Mouse (Mus musculus): ENCODE data around the gene Rtel1.
A peak's percentile ranks its signal among the peaks of the same experiment; 100 is the strongest.

Rtel1 gene

DNA sequence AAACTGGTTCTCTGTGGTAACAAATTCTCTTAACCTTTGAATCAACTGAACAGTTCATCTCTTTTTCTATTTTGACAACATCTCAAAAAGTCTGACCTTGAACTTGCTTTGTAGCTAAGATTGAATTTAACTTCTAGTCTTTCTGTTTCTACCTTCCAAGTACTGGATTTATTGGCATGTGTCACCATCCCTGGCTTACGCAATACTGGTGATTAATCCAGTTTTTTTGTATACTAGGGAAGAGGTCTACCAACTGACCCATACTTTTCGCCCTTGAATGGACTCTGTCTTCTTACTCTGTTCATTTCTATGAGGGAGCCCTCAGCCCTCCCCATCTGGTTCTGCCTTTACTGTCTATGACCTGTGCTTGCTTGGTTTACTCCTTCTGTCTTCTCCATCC lies 6.6 kb downstream of the Rtel1 start:
- DNase-seq (ENCODE audit: low spot score in 2 of 2): no peak

DNA sequence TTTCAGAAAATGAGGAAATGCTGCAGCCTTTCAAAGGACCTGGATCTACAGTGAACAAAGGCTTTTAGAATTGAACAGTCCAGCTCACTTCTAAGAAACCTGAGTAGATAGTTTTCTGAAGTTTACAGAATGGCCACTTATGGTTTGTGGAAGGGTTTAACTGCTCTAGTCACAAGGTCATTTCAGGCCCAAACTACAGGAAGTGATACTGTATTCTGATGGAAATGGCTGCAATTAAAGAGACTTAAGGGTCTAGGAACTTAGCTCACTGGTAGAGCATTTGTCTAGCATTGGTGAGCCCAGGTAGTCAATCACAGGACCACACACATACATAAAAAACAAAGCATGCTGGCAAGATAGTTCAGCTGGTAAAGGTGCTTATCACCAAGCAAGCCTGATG lies 13.0 kb downstream of the Rtel1 start:
- no peak for DNase-seq (ENCODE audit: low spot score in 2 of 2)

DNA sequence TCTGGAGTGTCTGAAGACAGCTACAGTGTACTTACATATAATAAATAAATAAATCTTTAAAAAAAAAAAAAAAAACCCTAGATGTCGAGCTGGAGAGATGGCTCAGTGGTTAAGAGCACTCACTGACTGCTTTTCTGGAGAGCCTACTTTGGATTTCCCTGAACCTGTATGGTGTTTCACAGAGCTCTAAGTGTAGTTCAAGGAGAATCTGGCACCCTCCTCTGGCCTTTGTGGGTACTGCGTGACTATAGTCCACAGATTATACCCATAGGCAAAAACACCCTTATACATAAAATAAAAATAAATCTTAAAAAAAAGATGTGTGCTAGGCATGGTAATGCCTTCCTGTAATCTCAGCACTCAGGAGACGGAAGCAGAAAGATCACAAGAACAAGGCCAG lies 14.5 kb downstream of the Rtel1 start:
- peak in 1 of 2 experiments; percentile 83 for DNase-seq (ENCODE audit: low spot score in 2 of 2)

DNA sequence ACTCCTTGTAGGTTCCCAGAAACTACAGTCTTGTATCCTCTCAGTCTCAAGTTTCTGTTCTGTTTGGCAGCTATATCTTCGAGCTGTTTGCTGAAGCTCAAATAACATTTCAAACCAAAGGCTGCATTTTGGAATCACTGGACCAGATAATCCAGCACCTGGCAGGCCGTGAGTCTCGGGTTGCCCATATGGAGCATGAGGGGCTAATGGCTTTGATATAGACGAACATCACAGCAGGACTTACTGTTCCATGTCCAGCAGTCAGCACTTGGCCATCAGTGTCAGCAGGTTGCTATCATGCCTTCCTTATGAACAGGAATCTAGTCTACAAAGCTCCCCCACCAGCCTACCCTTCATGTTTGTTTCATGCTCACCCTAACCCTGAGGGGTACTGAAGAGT lies 20.9 kb downstream of the Rtel1 start:
- DNase-seq (ENCODE audit: low spot score in 2 of 2): no peak

DNA sequence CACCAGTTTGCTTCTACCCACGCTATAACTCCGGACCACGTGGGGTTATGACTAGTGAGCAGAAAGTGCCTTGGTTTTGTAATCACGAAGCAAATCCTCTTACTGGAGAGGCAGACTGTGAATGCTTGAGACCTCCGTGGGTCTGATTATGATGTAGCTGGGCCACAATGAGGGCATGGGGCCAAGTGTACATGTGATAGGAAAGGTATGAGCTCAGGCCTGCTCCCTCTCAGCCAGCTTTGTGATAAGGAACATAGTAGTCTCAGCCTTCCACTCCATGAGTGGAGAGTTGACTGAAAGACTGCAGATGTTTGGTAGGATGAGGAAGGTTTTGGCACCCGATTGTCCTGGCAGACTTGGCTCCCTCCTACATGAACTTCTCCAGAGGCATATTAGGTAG lies 23.2 kb downstream of the Rtel1 start:
- DNase-seq (ENCODE audit: low spot score in 2 of 2): no peak

DNA sequence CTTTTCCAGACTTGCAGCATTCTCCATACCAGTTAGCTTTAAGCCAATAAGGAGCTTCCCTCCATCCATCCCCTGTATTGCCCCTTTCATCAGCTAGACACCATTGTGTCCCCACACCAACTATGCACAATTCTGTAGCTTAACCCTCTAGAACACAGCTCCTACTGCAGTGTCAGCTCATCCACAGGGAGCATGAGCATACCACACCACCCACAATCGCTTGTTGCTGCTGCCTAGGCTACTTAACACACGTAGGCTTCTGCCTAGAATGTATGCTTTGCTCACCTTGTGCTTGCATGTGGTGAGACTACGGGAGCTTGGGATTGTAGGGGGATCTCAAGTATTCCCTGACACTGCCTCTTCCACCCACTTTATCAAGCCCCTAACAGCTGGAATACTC lies 37.2 kb downstream of the Rtel1 start:
- no peak for DNase-seq (ENCODE audit: low spot score in 2 of 2)

DNA sequence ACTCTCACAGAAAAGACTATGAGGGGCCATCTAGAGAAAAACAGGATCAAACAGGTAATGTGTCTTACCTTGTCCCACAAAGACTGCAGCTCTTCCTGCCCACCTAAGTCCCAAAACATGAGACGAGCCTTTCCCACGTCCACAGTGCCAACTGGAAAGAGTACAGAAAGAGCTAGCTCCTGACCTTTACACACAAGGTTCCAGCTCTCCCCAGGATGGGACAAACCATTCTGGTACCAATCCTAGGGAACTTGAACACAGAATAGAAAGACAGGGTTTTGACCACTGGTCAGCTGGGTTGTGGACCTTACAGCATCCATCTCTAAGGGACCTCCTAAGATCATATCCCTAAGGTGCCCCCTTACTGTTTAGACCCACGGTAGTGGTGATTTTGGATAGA lies 44.4 kb downstream of the Rtel1 start:
- DNase-seq (ENCODE audit: low spot score in 2 of 2): no peak

DNA sequence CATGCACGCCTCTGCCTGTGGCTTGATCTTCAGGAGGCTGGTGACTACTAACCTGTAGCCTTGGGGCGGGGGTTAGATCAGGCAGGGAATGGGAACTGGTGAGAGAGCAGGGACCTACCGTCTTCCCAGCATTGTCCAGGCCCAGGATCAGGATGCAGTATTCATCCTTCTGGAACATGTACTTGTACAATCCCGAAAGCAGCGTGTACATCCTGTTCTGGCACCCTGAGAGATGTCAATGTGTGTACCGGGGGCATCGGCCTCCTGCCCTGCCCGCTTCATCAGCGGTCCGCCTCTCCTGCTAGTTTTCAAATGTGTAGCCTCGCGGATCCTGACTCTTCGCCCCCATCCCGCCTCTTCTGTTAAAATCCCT lies 44.9 kb downstream of the Rtel1 start:
- DNase-seq (ENCODE audit: low spot score in 2 of 2): no peak

DNA sequence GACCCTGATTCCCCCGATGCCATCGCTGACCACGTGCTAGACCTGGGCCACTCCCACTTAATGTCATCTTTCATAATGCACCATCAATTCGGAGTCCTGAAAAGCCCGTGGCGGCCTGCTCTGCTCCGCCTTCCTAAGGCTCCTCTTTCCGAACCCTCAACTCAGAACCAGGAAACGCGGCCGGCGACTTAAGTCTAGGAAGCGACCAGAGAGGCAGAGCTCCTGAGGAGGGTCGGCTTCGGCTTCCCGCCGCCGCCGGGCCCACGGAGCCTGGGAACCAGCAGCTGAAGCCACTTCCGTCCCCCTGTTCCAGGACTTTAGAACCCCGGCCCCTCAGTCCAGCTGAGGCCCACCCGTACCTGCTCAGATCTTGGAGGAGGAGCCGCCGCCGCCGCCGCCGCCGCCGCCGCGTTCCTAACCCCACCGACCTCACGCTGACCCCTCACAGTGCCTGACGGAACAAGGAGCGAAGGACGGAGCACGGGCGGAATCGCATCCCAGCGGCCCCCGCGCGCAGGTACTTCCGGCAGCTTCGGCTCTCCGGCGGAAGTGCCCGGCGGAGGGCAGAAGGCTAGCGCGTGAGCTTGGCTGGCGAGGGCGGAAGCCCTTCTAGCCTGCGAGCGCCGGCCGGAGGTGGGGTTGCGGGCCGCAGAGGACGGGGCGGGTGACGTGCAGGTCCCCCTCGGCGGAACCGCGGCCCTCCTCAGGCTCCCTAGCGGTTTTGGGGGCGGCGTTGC lies 45.5 kb downstream of the Rtel1 start, which contains the start of the genes Zgpat and Arfrp1:
Gene Zgpat, plus strand, starts transcription at position 69 of the 737 bp plus-strand sequence.
Gene Arfrp1, minus strand, starts transcription at position 545 of the 737 bp plus-strand sequence.
- peak; percentile 49 to 85 for DNase-seq (ENCODE audit: low spot score in 2 of 2)

DNA sequence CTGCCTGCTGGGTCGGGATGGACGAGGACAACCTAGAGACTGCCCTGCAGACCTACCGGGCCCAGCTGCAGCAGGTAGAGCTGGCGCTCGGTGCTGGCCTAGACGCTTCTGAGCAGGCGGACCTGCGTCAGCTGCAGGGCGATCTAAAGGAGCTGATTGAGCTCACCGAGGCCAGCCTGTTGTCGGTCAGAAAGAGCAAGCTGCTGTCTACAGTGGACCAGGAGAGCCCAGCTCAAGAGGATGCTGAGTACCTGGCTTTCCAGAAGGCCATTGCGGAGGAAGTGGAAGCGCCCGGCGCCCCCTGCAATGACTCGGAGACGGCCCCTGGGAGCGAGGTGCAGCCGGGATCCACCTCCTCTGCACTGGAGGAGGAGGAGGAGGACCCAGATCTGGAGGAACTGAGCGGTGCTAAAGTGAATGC lies 46.1 kb downstream of the Rtel1 start:
- DNase-seq (ENCODE audit: low spot score in 2 of 2): no peak

DNA sequence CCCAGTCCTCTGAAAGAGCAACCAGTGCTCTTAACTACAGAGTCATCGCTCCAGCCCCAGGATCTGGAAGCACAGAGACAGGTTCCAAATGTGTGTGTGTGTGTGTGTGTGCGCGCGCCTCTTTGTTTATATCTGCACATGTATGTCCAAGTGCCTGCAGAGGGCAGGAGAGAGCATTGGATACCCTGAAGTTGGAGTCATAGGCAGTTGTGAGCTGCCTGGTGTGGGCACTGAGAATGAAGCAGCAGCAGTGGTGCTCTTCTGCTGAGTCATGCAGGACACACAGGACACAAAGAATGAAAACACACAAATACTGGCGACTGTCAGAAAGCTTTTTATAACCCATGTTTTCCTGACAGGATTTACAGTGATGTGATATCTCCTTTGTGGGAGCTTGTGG lies 50.5 kb downstream of the Rtel1 start:
- DNase-seq (ENCODE audit: low spot score in 2 of 2): no peak

DNA sequence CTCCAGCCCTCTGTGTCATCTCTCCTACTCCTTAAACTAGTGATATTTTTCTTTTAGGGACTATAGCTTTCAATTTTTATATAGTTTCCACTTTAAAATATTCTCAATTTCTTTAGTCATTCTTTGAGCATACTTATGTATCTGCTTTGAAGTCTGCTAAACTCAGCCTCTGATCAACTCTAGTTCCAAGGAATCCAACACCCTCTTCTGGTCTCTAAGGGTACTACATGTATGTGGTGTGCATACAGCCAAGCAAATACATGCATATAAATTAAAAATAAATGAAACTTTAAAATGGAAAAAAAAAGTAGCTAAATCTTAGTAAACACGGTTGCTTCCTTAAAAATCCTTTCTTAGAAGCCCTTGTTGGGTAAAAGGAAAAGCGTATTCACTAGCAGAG lies 56.2 kb downstream of the Rtel1 start:
- DNase-seq (ENCODE audit: low spot score in 2 of 2): no peak

DNA sequence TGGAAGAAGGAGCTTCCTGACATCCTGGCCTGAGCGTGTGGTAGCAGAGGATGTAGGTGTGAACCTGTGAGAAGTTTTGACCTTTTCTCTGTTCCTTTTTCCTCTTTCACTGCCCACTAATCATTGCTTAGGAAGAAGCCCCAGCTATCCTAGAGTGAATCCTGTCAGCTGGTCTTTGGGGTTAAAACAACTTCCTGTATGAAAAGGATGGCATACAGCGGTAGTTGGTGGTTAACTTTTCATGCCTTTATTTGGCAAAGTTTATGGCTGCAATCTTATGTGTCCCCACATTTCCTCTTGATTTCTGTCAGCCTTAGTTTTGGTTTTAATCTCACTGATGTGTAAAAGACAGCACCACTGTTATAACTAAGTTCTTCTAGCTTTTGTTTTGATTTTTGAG lies 57.7 kb downstream of the Rtel1 start:
- no peak for DNase-seq (ENCODE audit: low spot score in 2 of 2)

DNA sequence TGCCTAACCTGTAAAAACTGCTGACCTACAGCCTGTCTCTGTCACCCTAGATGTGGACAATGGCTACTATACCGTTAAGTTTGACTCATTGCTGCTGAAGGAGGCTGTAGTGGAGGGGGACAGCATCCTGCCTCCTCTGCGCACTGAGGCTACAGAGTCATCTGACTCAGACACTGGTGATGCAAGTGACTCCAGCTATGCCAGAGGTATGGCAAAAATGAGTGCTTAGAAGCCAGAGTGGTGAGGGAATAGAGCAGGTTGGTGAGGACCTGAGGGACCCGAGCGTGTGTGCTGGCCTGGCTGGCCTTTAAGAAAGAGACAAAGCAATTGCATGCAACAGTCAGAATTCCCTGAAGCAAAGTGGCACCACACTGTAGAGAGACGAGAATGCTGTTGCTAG lies 59.2 kb downstream of the Rtel1 start:
- DNase-seq (ENCODE audit: low spot score in 2 of 2): no peak

DNA sequence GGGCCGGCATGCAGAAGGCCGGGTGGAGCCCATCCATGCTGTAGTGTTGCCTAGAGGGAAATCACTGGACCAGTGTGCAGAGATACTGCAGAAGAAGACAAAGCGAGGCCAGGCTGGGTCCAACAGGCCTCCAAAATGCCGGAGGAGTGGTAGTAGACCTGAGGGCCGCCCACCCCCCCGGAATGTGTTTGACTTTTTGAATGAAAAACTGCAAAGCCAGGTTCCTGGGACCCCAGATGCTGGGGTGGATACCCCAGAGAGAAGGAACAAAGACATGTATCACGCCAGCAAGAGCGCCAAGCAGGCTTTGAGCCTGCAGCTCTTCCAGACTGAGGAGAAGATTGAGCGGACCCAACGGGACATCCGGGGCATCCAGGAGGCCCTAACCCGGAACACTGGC lies 60.2 kb downstream of the Rtel1 start, which contains the start of gene Lime1:
Gene Lime1, plus strand, starts transcription at position 301 of the 400 bp plus-strand sequence.
- no peak for DNase-seq (ENCODE audit: low spot score in 2 of 2)

DNA sequence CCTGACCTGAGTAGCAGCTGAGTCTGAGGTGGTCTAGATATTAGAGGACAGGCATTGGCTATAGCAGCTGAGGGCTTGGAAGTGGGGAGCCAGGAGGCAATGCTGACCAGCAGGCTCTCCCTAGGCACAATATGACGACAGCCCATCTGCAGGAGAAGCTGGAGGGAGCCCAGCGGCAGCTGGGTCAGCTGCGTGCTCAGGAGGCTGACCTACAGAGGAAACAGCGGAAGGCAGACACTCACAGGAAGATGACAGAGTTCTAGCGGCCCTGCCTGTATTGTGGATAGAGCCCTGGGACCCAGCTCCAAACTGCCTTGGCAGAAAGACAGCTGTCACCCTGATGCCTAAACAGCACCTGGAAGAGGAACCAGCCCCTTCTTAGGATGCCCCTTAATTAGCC lies 60.7 kb downstream of the Rtel1 start:
- DNase-seq (ENCODE audit: low spot score in 2 of 2): no peak

DNA sequence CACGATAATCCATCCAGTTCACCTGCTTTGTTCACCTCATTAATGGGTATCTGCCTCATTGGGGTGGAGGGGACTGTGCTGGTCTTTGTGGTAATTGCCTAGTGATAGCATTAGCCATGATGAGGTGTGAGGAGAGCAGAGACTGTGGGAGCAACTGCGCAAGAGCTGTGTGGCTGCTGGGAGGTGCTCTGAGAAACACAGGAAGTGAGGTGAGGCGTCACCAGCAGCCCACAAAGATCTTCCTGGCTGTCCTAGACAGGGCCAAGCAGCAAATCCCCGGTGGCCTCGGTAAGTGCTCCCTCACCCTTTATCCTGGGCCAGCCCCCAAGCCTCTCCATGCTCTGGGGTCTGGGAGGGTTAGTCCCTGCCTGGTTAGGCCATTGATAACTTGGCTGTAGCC lies 61.6 kb downstream of the Rtel1 start:
- no peak for DNase-seq (ENCODE audit: low spot score in 2 of 2)

DNA sequence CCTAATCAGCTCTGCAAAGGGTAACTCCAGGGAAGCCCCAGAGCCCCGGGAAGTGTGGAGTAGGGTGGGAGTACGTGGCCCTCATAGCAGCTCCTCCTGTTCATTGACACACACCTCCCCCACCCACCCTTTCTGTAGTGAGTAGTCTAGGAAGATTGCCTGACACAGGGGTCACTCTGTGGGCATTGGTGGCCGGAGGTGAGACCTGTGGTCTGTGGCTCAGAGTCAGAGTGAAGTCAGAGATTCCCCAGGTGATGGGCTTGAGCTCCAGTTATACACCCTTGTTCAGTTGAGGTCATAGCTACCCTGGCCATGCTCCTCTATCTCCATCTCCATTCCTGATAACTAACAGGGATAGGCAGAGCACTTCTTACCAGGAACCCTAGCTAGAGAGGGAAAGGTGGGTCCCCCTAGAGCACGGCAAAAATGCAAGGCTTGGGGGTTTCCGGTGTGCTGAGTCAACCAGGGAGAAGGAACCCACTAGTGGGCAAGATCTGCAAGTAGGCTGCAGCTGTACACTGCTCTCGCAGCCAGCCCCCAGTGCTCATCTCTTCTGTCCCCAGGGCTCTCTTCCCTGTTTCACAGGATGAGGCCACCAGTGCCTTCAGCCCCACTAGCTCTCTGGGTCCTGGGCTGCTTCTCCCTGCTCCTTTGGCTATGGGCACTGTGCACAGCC lies 62.2 kb downstream of the Rtel1 start:
- DNase-seq (ENCODE audit: low spot score in 2 of 2): no peak

DNA sequence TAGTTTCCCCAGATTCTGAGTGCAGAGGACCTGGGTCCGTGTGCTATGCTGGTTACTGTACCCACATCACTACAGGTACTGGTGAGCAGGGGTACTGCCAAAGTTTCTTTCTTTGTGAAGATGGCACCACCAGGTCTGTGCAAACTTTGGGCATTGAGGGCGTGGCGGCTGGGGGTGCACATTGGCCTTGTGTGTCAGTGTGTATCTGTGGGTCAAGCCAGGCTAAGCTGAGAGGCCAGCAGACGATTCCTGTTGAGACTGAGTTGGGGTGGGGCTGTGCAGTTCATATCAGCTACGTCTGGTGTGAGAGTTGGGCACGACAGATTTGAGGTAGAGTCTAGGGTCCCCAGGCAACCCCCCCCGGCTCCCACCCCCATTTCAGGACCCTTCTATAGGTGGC lies 64.9 kb downstream of the Rtel1 start:
- no peak for DNase-seq (ENCODE audit: low spot score in 2 of 2)

DNA sequence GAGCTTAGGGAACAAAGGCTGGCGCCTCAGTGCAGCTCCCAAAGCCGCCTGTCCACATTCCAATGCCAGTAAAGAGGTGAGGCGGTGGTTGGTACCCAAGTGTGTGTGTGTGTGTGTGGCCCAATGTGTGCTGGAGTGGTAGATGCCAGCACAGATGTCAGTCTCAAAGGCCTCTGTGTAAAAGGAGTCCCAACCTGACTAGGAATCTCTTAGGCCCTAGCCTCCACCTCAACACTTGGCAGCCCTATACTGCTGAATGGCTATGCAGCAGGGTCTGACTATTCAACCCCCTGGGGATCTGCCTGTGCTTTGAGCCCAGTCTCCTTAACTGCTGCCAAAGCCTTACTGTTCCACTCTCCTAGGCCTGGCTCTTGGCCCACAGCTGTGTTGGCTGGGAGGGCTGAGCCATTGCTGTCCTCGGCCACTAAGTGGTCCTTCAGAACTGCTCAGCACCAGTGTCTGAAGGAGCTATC lies 65.4 kb downstream of the Rtel1 start:
- peak in 1 of 2 experiments; percentile 35 for DNase-seq (ENCODE audit: low spot score in 2 of 2)

DNA sequence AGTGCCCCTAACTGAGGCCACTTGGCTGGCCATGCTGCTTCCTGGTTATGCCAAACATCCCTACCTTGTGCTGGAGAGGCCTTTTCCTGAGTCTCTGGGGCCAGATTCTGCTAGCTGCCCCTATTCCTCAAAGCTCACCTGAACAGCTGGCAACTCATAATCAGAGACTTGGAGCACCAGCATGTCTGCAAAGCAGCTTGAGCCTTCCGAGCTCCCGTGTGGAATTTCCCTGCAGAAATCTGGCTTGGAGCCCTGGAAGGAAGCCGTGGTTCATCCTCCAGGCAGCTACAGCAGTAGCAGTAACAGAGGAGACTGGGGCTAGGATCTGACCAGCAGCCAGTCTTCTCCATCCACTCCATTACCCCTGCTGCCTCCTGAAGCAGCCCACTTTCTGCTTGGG lies 66.3 kb downstream of the Rtel1 start:
- peak in 1 of 2 experiments; percentile 70 for DNase-seq (ENCODE audit: low spot score in 2 of 2)

DNA sequence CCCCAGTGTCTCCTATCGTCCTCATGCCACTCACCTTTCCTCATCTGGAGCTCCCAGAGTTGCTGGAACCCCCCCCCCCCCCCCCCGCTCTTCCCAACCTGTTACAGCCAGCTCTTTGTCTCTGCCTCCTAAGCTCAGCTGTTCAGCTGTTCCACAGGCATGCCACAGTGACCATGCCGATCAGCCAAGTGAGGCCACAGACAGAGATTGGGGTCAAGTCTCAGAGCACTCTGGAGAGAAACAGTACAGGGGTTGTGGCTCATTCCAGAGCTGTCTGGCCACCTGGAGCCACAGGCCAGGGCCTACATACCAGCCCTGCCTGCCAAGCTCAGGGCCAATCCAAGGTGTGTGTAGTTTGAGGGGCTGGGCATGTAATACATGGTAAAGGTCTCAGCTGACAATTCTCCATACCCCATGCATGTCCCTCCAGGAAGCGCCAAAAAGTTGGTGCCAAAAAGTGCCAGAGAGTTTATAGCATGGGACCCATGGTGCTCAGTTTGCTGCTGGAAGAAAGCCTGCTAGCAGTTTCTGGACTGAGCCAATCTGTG lies 67.2 kb downstream of the Rtel1 start:
- DNase-seq (ENCODE audit: low spot score in 2 of 2): no peak
